Mouse (Mus musculus) intestine, embryonic 16.5 days (tissue): Measurements from ENCODE around the gene Dctn1. TPM values are rescaled to one million over a fixed set of nuclear protein-coding genes. Genes with fewer than 3 reads are reported as not detected.
A peak's percentile ranks its signal among the peaks of the same experiment; 100 is the strongest.

Source experiments
- ATAC-seq: fragments of 200-750 bp; cut with Nextera tagmentation; 2 replicates; pipeline ENCODE4 v1.8.0; 2017; ENCODE audit warnings: moderate TSS enrichment, moderate library complexity
- H3K27ac ChIP-seq: fragments of 300-500 bp; sonication (generic); 2 replicates; pipeline ENCODE4 v1.5.1; 2014; ENCODE audit warnings: mild to moderate bottlenecking, low read length
- H3K27me3 ChIP-seq: fragments of 300-500 bp; sonication (generic); replicated peaks from 2 replicates; pipeline ENCODE4 v1.6.1; 2014; ENCODE audit warnings: low read length, control low read depth, mixed read lengths; ENCODE audit not compliant: control insufficient read depth, insufficient read depth
- H3K36me3 ChIP-seq: fragments of 300-500 bp; sonication (generic); 2 replicates; pipeline ENCODE4 v1.6.1; 2014; ENCODE audit warnings: low read length, control low read depth; ENCODE audit not compliant: control insufficient read depth, insufficient read depth
- H3K4me1 ChIP-seq: fragments of 300-500 bp; sonication (generic); 2 replicates; pipeline ENCODE4 v1.6.1; 2014; ENCODE audit warnings: low read length, control low read depth, mixed read lengths; ENCODE audit not compliant: control insufficient read depth, insufficient read depth
- H3K4me2 ChIP-seq: fragments of 300-500 bp; sonication (generic); 2 replicates; pipeline ENCODE4 v1.6.1; 2014; ENCODE audit warnings: low read depth, low read length, control low read depth
- H3K4me3 ChIP-seq: fragments of 300-500 bp; sonication (generic); 2 replicates; pipeline ENCODE4 v1.5.1; 2014; ENCODE audit warnings: mild to moderate bottlenecking, low read length
- H3K9ac ChIP-seq: fragments of 300-500 bp; sonication (generic); 2 replicates; pipeline ENCODE4 v1.6.1; 2014; ENCODE audit warnings: low read depth, low read length
- H3K9me3 ChIP-seq: fragments of 300-500 bp; sonication (generic); 2 replicates; pipeline ENCODE4 v1.6.1; 2016; ENCODE audit warnings: low read length, control low read depth; ENCODE audit not compliant: control insufficient read depth
- WGBS: fragments of 180-500 bp; shearing (Covaris S2); extraction: QIAGEN DNeasy Blood & Tissue Kit; methylation state at CpG from one replicate; pipeline ENCODE4 v1.1.7; 2014; 5-methylcytosine and 5-hydroxymethylcytosine counted together
- polyA plus RNA-seq: library from polyadenylated mRNA; unstranded; fragments of >200 nt; fragmentation: Nextera tagmentation; extraction: Ambion mirVana; gene quantifications from 2 replicates; pipeline ENCODE4 v1.2.1, GENCODE M21; 2015

Gene Dctn1
- polyA plus RNA-seq, 1 experiment from 2014 or later: 73.5 TPM

DNA sequence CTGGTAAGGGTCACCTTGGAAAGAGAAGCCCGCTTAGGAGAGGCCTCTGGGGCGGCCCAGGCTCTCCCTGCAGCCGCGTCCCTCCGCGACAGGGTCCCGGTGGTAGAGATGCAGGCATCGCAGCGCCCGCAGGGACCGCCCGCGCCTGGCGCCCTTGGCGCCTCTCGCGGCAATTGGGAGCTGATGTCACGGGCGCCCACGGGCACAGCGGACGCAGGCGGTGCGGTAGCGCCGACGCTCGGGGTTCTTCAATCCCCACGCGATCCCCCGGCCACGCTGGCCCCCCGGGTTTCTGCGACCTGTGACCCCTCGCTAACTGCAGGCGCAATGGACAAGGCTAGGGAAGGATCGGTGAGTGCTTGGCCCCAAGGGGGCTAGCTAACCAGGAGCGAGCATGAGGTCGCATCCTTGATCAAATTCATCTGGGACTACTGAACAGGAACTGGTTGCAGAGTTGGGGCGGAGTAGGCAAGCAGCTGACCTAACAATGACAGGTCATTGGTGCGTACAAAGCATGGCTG, 23.4 kb upstream of the Dctn1 start:
- H3K9ac ChIP-seq: peak overlapping the region; percentile 63
- H3K27me3 ChIP-seq: no peaks in the 10 kb centered on the region
- peak overlapping the region; percentile 35 for H3K4me3 ChIP-seq
- peaks cover under 1% of the 10 kb centered on the region; the same call in 1 of the 2 replicates for H3K36me3 ChIP-seq
- peak overlapping the region; percentile 57 for H3K4me2 ChIP-seq
- H3K4me1 ChIP-seq: peaks cover 24% of the 10 kb centered on the region
- 13% methylated on average over 41 of the region's 41 CpGs for WGBS
- H3K27ac ChIP-seq: no peak overlapping the region
- no peak for ATAC-seq
- no peaks in the 10 kb centered on the region for H3K9me3 ChIP-seq

DNA sequence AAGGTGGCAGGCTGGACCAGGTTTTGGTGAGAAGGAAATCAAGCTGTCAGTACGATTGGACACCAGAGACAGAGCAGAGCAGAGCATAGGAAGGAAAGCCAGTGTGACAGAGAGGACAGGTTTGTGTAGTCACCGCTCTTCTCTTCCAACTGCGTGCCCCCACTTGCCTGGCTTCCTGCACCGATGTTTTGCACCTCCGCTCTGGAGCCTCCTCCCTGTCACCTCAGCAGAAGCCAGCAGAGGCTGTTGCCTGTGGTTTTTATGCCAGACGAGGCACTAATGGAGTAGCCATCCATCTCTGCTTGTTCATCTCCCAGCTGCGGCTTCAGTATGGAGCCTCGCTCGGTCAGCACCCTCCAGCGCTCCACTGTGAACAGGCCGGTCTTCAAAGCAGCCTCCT, 22.8 kb upstream of the Dctn1 start:
- H3K4me1 ChIP-seq: peaks cover 21% of the 10 kb centered on the region
- 68% methylated on average over 11 of the region's 11 CpGs for WGBS
- peaks cover 6% of the 10 kb centered on the region; the same call in 1 of the 2 replicates for H3K36me3 ChIP-seq
- ATAC-seq: no peak
- H3K9ac ChIP-seq: no peak overlapping the region
- H3K4me3 ChIP-seq: no peak overlapping the region
- no peaks in the 10 kb centered on the region for H3K9me3 ChIP-seq
- H3K27ac ChIP-seq: no peak overlapping the region
- no peaks in the 10 kb centered on the region for H3K27me3 ChIP-seq
- no peak overlapping the region; the same call in 1 of the 2 replicates for H3K4me2 ChIP-seq

DNA sequence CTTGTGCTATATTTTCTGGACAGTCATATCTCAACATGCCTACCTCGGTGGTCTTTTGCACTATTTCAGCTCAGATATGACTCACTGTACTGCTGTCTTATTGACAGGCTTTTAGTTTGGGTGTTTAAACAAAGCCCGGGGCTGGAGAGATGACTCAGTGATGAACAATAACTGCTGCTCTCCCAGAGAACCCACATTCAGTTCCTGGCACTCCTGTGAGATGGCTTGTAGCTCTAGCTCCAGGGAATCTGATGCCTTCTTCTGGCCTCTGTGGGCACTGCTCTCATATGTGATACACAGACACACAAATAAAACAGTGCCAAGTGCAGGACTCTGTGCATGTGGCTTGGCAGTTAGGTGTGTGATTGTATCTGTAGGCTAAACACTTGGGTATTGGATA, 20.5 kb upstream of the Dctn1 start:
- Histone ChIP-seq H3K9me3 (no peaks in the 10 kb centered on the region), H3K4me3 (no peak overlapping the region), H3K4me1 (peaks cover 12% of the 10 kb centered on the region), H3K4me2 (no peak overlapping the region), H3K27me3 (no peaks in the 10 kb centered on the region), H3K27ac (no peak overlapping the region), H3K9ac (no peak overlapping the region), H3K36me3 (0 out of 2 replicates have a peak, but pooled peaks cover 8% of the 10 kb centered on the region)
- ATAC-seq: no peak
- WGBS: 69% methylated on average over 2 of the region's 2 CpGs

DNA sequence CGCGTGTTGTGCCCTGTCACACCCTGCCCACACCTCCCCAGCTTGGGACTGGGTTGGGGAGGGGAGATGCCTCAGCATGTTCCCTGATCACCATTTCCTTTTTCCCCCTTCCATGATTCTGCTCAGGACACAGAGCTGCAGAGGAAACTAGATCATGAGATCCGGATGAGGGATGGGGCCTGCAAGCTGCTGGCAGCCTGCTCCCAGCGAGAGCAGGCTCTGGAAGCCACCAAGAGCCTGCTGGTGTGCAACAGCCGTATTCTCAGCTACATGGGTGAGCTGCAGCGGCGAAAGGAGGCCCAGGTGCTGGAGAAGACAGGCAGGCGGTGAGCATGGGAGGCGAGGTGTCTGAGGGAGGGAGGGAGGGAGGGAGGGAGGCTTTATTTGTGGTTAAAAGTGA, 19.9 kb upstream of the Dctn1 start:
- Histone ChIP-seq H3K9me3 (no peaks in the 10 kb centered on the region), H3K4me2 (no peak overlapping the region), H3K27me3 (no peaks in the 10 kb centered on the region), H3K27ac (no peak overlapping the region), H3K9ac (no peak overlapping the region), H3K4me1 (peaks cover 12% of the 10 kb centered on the region), H3K4me3 (no peak overlapping the region), H3K36me3 (peaks cover 8% of the 10 kb centered on the region; the same call in 1 of the 2 replicates)
- WGBS: 70% methylated on average over 9 of the region's 9 CpGs
- ATAC-seq: no peak

DNA sequence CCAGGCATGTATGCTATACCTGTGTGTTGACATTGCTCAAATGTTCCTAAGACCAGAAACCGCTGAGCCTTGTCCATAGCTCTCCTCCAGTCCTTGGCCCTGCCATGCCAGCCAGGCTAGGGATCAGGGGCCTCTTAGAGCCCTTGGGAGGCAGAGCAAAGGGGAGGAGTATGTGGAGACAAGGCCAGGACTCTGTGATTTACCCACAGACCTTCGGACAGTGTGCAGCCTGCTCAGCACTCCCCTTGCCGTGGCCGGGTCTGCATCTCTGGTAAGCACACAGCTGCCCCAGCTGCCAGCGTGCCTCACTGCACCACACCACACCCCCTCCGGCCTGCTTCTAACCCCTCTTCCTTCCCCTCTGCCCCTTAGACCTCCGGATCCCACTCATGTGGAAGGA, 18.4 kb upstream of the Dctn1 start:
- Histone ChIP-seq H3K9ac (no peak overlapping the region), H3K4me2 (no peak overlapping the region), H3K36me3 (peaks cover 8% of the 10 kb centered on the region; the same call in 1 of the 2 replicates), H3K9me3 (no peaks in the 10 kb centered on the region), H3K4me3 (no peak overlapping the region), H3K27me3 (no peaks in the 10 kb centered on the region), H3K4me1 (peaks cover 6% of the 10 kb centered on the region), H3K27ac (no peak overlapping the region)
- WGBS: 61% methylated on average over 7 of the region's 7 CpGs
- no peak for ATAC-seq

DNA sequence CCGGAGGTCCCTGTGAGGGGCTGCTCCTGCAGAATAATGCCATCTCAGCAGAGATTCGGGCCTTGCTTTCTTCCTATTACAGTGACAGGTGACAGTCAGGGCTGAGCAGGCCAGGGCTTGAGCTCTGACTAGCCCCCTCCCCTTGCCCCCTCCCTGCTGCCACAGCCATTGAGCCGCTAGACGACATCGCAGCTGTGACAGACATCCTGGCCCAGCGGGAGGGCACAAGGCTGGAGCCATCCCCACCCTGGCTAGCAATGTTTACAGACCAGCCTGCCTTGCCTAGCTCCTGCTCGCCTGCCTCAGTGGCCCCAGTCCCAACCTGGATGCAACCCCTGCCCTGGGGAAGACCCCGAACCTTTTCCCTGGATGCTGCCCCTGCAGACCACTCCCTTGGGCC, 14.0 kb upstream of the Dctn1 start:
- Histone ChIP-seq H3K9ac (no peak overlapping the region), H3K4me1 (peaks cover 3% of the 10 kb centered on the region; the same call in 1 of the 2 replicates), H3K4me3 (no peak overlapping the region), H3K9me3 (no peaks in the 10 kb centered on the region), H3K27ac (no peak overlapping the region), H3K27me3 (no peaks in the 10 kb centered on the region), H3K36me3 (peaks cover 11% of the 10 kb centered on the region; the same call in 1 of the 2 replicates), H3K4me2 (no peak overlapping the region)
- 40% methylated on average over 8 of the region's 8 CpGs for WGBS
- ATAC-seq: no peak

DNA sequence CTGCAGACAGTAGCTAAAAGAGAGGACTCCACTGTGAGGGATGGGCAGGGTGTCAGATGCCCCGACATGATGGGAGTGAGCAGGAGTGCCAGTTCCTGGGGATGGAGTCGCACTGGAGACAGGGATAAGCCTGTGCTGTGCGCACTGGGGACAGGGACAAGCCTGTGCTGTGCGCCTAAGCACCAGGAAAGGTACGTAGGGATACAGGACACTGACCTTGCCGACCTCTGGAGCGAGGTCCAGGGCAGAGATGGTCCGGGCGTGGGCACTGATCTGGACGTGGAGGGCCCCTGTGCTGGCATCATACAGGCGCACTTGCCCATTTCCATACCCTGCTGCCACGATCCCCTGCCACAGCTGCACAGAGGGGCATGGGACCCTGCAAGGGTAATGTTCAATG, 12.7 kb upstream of the Dctn1 start:
- WGBS: 81% methylated on average over 12 of the region's 12 CpGs
- H3K4me1 ChIP-seq: peaks cover 3% of the 10 kb centered on the region; the same call in 1 of the 2 replicates
- H3K27me3 ChIP-seq: no peaks in the 10 kb centered on the region
- H3K27ac ChIP-seq: no peak overlapping the region
- no peak overlapping the region for H3K4me3 ChIP-seq
- H3K36me3 ChIP-seq: peaks cover 6% of the 10 kb centered on the region; the same call in 1 of the 2 replicates
- no peaks in the 10 kb centered on the region for H3K9me3 ChIP-seq
- no peak overlapping the region for H3K9ac ChIP-seq
- no peak overlapping the region for H3K4me2 ChIP-seq
- ATAC-seq: no peak

DNA sequence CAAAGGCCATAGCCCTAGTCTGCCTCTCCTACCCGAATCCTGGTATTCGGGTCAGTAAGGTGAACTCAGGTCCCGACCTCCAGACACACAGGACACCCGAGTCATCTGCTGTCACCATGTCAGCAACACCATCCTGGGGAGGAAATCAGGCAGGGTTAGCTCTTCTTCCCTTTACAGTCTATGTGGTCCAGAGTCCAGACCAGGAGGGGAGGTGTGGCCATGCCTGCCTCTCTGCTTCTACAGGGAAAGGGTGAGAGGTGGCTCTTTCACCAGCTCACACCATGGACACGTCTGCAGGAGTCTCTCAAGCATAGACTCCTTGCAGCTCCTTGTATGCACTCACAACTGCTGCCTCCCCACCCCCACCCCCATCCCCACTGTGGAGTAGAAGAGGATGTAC, 12.2 kb upstream of the Dctn1 start:
- Histone ChIP-seq H3K9me3 (no peaks in the 10 kb centered on the region), H3K4me3 (no peak overlapping the region), H3K27ac (no peak overlapping the region), H3K4me1 (peaks cover 3% of the 10 kb centered on the region; the same call in 1 of the 2 replicates), H3K27me3 (no peaks in the 10 kb centered on the region), H3K4me2 (no peak overlapping the region), H3K9ac (no peak overlapping the region), H3K36me3 (peaks cover 6% of the 10 kb centered on the region; the same call in 1 of the 2 replicates)
- ATAC-seq: peak; percentile 75
- 71% methylated on average over 5 of the region's 5 CpGs for WGBS

DNA sequence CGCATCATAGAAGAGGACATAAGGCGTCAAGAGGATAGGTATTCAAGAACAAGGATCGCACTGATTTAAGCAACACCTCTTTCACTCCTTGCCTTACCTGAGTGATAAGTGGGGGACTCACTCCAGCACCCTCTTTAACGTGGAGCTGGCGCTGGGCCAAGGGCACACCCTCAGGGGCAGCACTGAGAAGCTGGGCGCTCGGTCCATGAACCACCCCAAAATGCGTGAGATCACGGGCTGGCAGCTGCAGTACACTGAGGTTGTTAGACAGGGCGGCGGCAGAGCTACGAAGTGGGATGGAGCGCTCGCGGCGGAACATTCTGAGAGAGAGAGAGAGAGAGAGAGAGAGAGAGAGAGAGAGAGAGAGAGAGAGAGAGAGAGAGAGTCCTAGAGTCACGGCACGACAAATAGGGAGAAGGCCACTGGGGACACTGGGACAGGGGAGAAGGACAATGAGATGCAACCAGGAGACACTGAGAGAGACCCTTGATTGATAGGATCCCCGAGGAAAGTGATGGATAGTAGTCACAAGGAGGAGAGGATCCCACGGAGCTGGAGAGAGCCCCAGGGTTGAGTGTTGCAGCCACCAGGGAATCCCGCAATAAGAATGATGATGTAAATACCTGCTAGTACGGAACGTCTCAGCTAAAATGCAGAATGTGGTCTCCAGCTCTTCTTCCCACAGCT, 10.0 kb upstream of the Dctn1 start:
- no peak overlapping the region for H3K27ac ChIP-seq
- WGBS: 10% methylated on average over 23 of the region's 23 CpGs
- peak overlapping the region; percentile 64 for H3K4me3 ChIP-seq
- H3K36me3 ChIP-seq: peaks cover 3% of the 10 kb centered on the region; the same call in 1 of the 2 replicates
- no peak; the same call in 1 of the 2 replicates for ATAC-seq
- peaks cover 3% of the 10 kb centered on the region; the same call in 1 of the 2 replicates for H3K4me1 ChIP-seq
- H3K9me3 ChIP-seq: no peaks in the 10 kb centered on the region
- H3K27me3 ChIP-seq: peaks cover 2% of the 10 kb centered on the region; the same call in 1 of the 2 replicates
- peak overlapping the region; percentile 91 for H3K4me2 ChIP-seq
- H3K9ac ChIP-seq: peak overlapping the region; percentile 60
